Mouse (Mus musculus) heart, postnatal 36 days (tissue): ENCODE data around the gene Gpc5. TPM values are rescaled to one million over a fixed set of nuclear protein-coding genes. Genes with fewer than 3 reads are reported as not detected.
"Not testable (repeated sequence)": the region's sequence is repeated elsewhere in the genome, so short reads cannot be mapped to it uniquely, and the experiment has no call there.

Experiments
- DNase-seq, 2 experiments: peaks; one replicate each; pipeline ENCODE4 v3.0.0; 2021 to 2022
- intact Hi-C: fragments of 180-260 bp; cut with DNase I; formaldehyde crosslinking; loops from one replicate; pipeline ENCODE4 v1.15.1; 2025
- total RNA-seq, 2 experiments: library from RNA; stranded (reverse); gene quantifications; 2 replicates each; pipeline ENCODE4 v1.2.3; 2021

Gpc5 gene
- total RNA-seq = not detected

GRCm38 (mm10) chr14:115092081-115092480 is at the start of gene Gpc5:
Gene Gpc5 (plus strand): TSS chr14:115092215.
- DNase-seq = peak; percentile 80 to 83
- intact Hi-C loops = no loop called here

DNA sequence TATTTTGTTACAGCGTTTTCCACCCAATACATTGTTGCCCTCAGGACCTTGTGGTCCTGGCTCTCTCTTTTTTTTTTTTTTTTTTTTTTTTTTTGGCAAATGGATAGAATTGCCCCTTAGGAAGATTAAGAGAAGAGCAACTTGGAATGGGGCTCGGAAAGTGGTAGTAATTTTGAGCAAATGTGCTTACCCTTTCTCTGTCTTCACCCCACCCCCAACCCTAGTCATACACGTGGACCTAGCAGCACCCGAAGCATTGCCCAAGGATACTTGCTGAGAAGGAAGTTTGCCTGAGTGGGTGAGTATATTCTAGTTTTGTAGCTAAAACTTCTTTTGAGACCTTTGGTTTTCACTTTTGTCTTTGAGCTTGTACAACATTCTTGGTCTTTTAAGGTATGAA is 49.4 kb upstream of the Gpc5 start:
- DNase-seq = no peak
- intact Hi-C loops = loop anchor here (2.0 to 5.0 kb wide), 2 partner anchors 26 to 190 kb away; no protein-coding TSS in a partner anchor

DNA sequence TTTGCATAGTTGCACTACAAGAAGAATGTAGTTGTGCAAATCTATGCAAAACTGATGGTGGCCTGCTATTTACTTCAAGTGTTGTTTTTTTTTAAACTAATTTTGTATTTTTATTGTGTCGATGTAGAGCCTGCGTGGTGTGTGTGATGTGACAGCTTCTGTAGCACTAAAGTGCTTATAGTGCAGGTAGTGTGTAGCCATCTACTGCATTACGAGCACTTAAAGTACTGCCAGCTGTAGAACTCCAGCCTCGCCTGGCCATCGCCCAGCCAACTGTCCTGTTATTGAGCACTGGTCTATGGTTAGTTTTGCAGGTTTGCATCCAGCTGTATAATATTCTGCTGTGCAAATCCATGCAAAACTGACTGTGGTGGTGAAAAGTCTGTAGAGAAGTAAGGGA is 48.0 kb upstream of the Gpc5 start:
- intact Hi-C loops = loop anchor here (5.0 kb wide), 1 partner anchor 192 kb away; no protein-coding TSS in a partner anchor
- DNase-seq = no peak

GRCm38 (mm10) chr14:115045712-115046111 is 46.3 kb upstream of the Gpc5 start:
- intact Hi-C loops = no loop called here
- DNase-seq = no peak

- intact Hi-C loops = no loop called here
- no peak for DNase-seq
Measured at GRCm38 (mm10) chr14:115047316-115047715, 44.7 kb upstream of the Gpc5 start.

GRCm38 (mm10) chr14:115047990-115048862 is 43.8 kb upstream of the Gpc5 start:
- no peak for DNase-seq
- intact Hi-C loops = no loop called here

- intact Hi-C loops = no loop called here
- DNase-seq = no peak
Measured at GRCm38 (mm10) chr14:115048863-115049566, 43.0 kb upstream of the Gpc5 start.

- intact Hi-C loops = no loop called here
Measured at GRCm38 (mm10) chr14:115049831-115050230, 42.2 kb upstream of the Gpc5 start.

DNA sequence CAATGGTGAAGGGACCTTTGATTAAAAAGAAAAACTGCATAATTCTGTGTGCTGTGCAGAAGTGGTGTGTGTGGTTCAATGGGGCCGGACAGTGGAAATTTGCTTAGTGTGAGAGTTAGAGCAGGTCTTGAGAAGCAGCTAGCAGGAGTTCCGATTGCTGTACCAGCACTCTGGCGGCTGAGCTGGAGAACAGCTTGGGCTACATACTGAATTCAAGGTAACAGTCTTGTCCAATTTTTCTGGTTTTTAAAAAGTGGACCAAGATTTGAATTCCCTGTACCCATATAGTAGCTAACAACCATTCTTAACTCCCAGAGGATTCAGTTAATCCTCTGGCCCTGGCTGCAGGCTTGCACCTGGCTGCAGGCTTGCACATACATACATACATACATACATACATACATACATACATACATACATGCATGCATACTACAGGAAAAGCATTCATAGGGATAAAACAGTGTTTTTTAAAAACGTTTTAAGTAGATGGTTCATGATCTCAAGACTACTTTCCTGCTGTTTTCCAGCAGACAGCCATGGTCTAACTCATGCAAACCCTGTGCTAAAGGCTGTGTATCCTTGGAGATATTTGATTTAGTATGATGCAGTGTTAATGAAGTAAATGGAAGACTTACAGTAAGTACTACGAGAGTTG is 40.8 kb upstream of the Gpc5 start:
- no peak for DNase-seq
- intact Hi-C loops = no loop called here

More at GRCm38 (mm10) chr14:115049831-115050230, 42.2 kb upstream of the Gpc5 start:
- no peak for DNase-seq

GRCm38 (mm10) chr14:115052371-115052770 is 39.6 kb upstream of the Gpc5 start:
- intact Hi-C loops = no loop called here
- DNase-seq = no peak

DNA sequence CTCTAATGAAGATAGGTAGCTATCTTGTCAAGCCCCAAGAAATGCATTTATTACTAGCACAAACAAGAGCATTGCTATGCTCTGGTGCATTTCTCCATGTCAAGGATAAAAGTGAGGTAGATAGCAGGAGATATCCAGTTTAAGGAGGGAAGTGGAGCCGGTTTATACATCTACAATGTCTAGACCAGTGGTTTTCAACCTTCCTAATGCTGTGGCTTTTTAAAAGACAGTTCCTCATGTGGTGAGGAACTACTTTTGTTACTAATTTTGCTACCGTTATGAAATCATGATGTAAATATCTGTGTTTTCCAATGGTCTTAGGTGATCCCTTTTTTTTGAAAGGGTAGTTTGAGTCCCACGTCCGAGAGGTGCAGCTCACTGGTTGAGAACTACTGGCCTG is 37.8 kb upstream of the Gpc5 start:
- intact Hi-C loops = no loop called here
- DNase-seq = no peak

- intact Hi-C loops = no loop called here
- DNase-seq = no peak
Measured at GRCm38 (mm10) chr14:115057524-115057923, 34.5 kb upstream of the Gpc5 start.

- intact Hi-C loops = not testable (repeated sequence)
Measured at GRCm38 (mm10) chr14:115066164-115066563, 25.9 kb upstream of the Gpc5 start.

DNA sequence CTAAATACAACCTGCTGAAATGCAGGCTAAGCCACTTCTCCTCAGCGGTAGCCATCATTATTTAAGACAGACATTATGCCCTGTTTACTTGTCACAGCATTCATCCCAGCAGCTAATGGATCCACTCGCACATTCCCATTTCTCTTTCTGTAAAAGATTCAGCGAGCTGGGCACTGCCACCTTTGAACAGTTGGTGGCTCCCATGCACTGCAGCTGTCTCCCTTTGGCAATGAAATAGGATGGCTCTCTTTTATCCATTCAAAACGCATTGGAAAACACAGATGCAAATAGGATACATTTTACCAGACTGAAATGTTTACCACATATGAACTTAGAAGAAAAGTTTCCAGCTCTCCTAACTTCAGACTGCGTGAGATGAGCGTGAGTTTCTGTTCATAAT is 21.5 kb upstream of the Gpc5 start:
- intact Hi-C loops = no loop called here
- peak in 1 of 2 experiments; percentile 4 for DNase-seq

More at GRCm38 (mm10) chr14:115066164-115066563, 25.9 kb upstream of the Gpc5 start:
- DNase-seq = not testable (repeated sequence)

DNA sequence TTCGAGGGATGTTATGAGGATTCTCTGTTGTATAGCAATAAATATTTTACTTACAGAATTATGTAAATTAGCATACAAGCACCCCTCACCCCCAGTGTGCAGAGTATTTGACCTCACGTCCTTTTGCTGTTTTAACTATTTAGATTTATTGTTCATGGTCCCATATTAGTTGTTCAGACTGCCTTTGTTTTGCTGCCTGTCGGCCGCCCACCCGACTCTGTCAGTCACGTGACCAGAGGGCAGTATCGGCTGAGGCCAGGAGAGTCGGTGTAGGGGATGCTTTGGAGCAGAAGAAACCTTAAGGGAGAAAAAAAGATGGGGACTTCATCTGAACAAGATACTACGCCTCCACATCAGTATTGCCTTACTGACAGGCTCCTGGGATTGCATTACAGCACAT is 14.7 kb upstream of the Gpc5 start:
- intact Hi-C loops = no loop called here
- DNase-seq = no peak

- no peak for DNase-seq
- intact Hi-C loops = no loop called here
Measured at GRCm38 (mm10) chr14:115078064-115078463, 14.0 kb upstream of the Gpc5 start.

GRCm38 (mm10) chr14:115081728-115082502 is 10.1 kb upstream of the Gpc5 start:
- DNase-seq = no peak
- intact Hi-C loops = no loop called here

DNA sequence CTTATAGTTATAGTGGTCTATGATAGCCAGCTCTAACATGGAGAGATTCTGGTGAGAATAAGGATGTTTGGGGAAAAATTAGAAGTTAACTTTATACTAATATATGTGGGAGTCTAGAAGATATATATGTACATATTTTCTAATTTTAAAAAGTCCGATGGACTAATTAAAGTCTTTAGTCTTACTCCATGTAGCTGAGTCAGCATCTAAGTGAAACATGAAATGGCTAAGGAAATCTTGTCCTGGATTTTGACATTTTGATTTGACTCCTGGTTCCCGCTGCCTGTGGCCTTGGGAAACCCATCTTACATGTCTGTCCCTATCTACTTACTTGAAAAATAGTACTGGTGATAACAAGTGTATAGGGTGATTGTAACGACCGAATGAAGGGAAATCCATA is 1.5 kb upstream of the Gpc5 start:
- intact Hi-C loops = no loop called here

DNA sequence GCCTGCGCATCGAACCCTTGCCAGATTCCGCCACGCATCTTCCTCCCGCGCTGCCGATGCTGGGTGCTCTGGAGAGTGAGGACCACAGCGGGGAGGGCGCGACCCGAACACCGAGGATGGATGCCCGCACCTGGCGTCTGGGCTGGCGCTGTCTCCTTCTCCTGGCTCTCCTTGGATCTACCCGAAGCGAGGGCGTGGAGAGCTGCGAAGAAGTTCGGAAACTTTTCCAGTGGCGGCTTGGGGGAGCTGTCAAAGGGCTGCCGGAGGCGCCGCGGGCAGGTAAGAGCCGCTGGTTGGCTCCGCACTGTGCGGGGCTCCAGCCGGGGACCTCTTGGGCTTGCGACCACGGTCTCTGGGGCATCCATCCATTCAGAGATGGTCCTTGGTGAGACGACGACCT is 495 bp downstream of the Gpc5 start:
- intact Hi-C loops = no loop called here
- DNase-seq = no peak

More for the DNA sequence above, 1.5 kb upstream of the Gpc5 start:
- DNase-seq = no peak

DNA sequence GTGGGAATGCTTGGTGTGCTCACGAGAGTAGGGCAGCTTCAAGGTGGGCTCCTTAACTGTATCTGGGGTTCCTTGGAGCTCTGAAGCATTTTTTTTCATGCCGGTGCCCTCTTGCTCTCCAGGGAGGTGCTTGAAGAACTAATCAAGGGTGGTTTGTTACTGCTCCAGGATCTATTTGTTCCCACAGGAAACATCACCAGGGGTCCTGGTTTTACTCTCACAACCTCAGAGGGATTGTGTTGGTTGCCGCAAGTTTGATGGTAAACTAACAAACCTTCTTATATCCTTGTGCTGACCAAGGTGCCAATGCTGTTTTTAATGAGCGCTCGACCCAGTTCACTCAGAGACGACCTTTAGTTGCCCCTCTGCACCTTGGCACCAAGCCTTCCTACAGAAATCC is 937 bp downstream of the Gpc5 start:
- no peak for DNase-seq
- intact Hi-C loops = no loop called here
